Mouse (Mus musculus): ENCODE measurements around the gene Mafb. TPM values are rescaled to one million over a fixed set of nuclear protein-coding genes. Genes with fewer than 3 reads are reported as not detected.

Mafb gene
- total RNA-seq, 1 experiment from 2014 or later: 1.5 TPM

GRCm38 (mm10) chr2:160366111-160366979 is 520 bp downstream of the Mafb start:
- no peak for ATAC-seq (replicated peaks in 1 of 2; ENCODE audit: insufficient read depth in 1 of 2, low FRiP score in 2 of 2, low TSS enrichment in 1 of 2, low read depth in 1 of 2, poor library complexity in 2 of 2, severe bottlenecking in 2 of 2)

DNA sequence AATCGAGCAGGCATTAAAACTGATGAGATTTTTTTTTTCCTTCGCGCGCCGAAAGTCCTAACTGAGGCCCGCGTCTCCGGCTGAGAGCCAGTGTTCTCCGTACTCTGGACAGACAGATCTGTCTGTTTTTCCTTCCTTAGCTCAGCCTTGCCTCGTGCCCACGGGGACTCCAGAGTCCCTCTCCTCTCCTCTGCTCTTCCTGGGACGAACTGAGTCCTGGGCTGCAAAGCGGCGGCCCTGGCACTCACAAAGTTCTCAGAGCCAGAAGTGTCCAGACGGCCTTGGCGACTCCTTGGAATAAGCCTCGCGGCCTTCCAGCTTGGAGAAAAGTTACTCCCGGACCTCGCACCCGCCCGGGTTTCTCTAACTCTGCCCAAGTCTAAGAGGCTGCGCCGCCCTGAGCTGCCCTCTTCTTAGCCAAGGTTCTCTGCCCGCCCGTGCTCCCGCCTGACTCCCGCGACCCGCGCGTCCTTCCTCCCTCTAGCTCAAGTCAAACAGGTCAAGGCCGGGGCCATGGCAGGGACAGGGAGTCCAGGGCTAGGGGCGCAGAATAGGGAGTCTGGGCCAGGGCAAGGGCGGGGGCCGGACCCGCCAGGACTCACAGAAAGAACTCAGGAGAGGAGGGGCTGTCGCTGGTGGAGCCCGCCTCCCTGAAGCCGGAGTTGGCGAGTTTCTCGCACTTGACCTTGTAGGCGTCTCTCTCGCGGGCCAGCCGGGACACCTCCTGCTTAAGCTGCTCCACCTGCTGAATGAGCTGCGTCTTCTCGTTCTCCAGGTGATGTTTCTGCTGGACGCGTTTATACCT is 1.6 kb downstream of the Mafb start:
- ATAC-seq (replicated peaks in 1 of 2; ENCODE audit: insufficient read depth in 1 of 2, low FRiP score in 2 of 2, low TSS enrichment in 1 of 2, low read depth in 1 of 2, poor library complexity in 2 of 2, severe bottlenecking in 2 of 2): no peak

DNA sequence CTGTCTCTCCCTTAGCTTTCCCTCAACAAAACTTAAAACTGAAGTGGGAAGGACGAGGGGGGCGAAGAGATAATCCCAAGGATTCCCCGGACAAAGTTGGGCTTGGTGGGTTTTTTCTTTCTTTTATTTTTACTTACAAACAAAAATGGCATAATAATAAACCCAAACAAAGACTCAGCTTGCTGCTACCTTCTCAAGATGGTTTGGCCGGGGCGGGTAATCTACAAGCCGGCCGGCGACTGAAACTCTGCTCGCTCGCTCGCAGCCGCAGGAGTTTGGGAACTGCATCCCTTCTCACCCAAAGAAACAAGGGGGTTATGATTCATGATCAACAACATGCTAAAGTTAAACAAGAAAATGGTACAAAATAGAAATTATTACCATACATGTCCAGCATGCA is 2.2 kb downstream of the Mafb start:
- no peak for ATAC-seq (replicated peaks in 1 of 2; ENCODE audit: insufficient read depth in 1 of 2, low FRiP score in 2 of 2, low TSS enrichment in 1 of 2, low read depth in 1 of 2, poor library complexity in 2 of 2, severe bottlenecking in 2 of 2)

GRCm38 (mm10) chr2:160364128-160364650 is 2.7 kb downstream of the Mafb start:
- no peak for ATAC-seq (replicated peaks in 1 of 2; ENCODE audit: insufficient read depth in 1 of 2, low FRiP score in 2 of 2, low TSS enrichment in 1 of 2, low read depth in 1 of 2, poor library complexity in 2 of 2, severe bottlenecking in 2 of 2)

DNA sequence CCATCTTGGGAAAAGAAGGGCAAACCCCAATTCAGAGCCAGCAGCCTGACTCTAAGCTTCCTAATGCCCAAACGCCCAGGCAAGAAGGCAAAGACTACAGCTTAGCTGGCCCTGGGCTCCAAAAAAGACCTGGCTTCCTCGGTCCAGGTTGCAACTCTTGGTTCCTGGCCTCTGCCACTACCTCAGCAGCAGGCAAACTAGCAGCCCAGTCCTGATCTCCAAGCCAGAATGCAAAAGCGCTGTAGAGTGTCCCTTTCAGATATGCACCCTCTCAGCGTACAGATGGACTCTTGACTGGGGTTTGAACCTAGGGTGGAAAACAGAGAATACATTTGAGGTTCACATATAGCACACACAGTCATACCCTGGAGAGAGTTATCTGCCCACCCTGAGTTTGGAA is 3.7 kb downstream of the Mafb start:
- no peak for ATAC-seq (replicated peaks in 1 of 2; ENCODE audit: insufficient read depth in 1 of 2, low FRiP score in 2 of 2, low TSS enrichment in 1 of 2, low read depth in 1 of 2, poor library complexity in 2 of 2, severe bottlenecking in 2 of 2)

DNA sequence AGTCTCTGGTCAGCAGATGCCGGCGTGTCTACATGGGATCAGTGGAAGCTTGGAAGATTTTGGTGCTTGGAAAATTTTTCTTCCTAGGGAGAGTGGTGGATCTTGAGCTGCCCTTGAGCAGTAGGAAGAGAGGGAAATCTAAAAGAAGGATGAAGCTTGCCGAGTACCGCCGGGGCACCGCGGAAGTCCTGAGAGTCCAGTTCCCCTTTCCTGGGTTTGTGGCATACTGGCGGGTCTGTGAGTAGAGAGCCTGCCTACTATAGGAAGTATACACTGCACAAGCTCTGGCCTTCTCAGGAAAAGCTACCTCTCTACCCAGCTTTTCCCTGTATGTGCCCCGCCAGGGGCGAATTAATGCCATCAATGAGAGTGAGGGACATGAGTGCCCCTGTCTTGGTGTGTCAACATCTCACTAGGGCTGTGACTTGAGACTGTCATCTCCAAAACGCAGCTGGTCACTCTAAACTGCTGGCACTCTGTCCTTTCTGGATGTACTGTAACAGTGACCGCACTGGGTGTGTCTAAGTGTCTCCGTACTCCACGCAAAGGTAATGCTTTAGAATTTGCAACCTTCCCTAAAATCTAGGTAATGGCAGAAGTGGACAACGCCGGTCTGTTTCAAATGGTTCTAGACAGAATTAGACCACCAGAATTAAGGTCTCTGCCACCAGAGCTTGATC is 5.3 kb downstream of the Mafb start:
- peak; percentile 68 to 74 for ATAC-seq (replicated peaks in 1 of 2; ENCODE audit: insufficient read depth in 1 of 2, low FRiP score in 2 of 2, low TSS enrichment in 1 of 2, low read depth in 1 of 2, poor library complexity in 2 of 2, severe bottlenecking in 2 of 2)

DNA sequence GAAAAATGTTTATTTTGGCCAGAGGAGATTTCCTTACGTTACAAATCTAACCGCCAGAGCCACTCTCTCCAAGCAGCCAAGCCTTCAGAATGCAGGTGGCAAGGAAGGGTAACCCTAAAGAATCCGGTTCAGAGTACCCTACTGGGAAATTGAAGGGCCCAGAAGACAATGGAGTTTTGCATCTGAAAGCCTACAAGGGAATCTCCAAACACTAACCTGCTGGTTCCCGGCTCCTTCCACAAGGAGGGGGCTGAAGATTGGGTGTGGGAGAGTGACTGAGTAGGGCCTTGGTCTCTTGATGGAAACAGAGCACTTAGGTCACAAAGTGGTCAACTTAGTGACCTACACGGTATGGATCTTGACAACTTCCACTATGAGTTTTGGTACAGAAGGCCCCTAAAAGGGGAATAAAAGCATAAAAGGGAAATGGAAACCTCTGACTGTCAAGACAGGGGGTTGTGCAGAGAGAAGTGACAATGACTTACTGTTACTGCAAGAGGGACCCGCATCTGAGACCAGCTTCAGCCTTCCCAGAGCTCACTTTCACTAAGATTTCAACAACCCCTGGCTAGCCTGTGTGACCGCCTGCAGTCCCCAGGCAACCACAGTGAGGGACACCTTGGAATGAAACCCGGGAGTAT is 6.5 kb downstream of the Mafb start:
- peak in 1 of 2 experiments; percentile 4; a peak in 1 of 4 replicates for ATAC-seq (replicated peaks in 1 of 2; ENCODE audit: insufficient read depth in 1 of 2, low FRiP score in 2 of 2, low TSS enrichment in 1 of 2, low read depth in 1 of 2, poor library complexity in 2 of 2, severe bottlenecking in 2 of 2)

DNA sequence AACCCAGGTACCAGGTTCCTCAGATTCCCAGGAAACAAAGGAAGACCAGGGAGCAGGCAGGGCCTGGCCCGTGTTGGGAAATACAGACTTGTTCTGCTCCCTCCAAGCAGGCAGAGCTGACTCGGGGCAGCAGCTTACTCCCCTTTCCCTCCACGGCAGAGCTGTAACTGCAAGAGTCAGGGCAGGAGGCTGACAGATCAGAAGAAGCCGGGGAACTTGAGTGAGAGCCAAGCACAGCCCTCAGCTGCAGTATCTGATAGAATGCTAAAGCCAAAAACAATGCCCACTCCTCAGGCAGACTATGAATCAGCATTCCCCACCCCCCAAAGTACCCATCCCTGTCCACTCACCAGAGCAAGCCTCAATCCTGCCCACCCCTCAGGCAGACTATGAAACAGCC is 8.0 kb downstream of the Mafb start:
- no peak for ATAC-seq (replicated peaks in 1 of 2; ENCODE audit: insufficient read depth in 1 of 2, low FRiP score in 2 of 2, low TSS enrichment in 1 of 2, low read depth in 1 of 2, poor library complexity in 2 of 2, severe bottlenecking in 2 of 2)

DNA sequence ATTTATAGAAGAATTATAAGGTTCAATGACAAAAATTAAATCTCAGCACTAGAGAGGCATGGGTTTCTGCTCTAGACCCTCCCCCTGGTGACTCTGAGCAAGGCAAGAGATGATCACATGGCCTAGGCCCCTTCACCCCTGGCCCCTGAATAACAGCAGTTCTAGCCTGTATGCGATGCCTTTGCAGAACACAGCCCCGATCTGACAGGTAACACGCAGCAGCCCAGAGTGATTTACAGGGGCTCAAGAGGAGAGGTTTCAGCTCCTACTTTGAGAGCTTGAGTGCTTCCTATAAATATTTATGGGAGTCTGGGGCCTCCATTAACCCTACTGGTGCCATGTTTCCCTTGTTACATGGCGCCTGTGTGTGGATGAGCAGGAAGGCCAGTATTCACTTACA is 9.4 kb downstream of the Mafb start:
- ATAC-seq (replicated peaks in 1 of 2; ENCODE audit: insufficient read depth in 1 of 2, low FRiP score in 2 of 2, low TSS enrichment in 1 of 2, low read depth in 1 of 2, poor library complexity in 2 of 2, severe bottlenecking in 2 of 2): no peak

DNA sequence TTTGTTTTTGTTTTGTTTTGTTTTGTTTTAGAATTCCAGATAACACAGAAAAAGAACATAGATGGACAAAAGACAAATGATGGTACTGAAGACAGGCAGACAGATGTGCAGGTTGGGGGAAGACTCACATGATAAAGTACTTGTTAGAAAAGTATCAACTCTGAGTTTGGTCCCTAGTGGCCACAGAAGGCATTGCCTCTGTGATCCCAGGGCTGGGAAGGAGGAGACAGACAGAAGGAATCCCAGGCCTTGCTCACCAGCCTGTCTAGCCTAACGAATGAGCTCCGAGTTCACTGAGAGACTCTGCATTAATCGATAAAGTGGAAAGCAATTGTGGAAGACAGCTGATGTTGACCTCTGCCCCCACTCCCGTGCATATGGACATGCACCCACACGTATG is 10.7 kb downstream of the Mafb start:
- no peak for ATAC-seq (replicated peaks in 1 of 2; ENCODE audit: insufficient read depth in 1 of 2, low FRiP score in 2 of 2, low TSS enrichment in 1 of 2, low read depth in 1 of 2, poor library complexity in 2 of 2, severe bottlenecking in 2 of 2)

- ATAC-seq (replicated peaks in 1 of 2; ENCODE audit: insufficient read depth in 1 of 2, low FRiP score in 2 of 2, low TSS enrichment in 1 of 2, low read depth in 1 of 2, poor library complexity in 2 of 2, severe bottlenecking in 2 of 2): no peak
Observed at GRCm38 (mm10) chr2:160354319-160354718, 12.5 kb downstream of the Mafb start.

DNA sequence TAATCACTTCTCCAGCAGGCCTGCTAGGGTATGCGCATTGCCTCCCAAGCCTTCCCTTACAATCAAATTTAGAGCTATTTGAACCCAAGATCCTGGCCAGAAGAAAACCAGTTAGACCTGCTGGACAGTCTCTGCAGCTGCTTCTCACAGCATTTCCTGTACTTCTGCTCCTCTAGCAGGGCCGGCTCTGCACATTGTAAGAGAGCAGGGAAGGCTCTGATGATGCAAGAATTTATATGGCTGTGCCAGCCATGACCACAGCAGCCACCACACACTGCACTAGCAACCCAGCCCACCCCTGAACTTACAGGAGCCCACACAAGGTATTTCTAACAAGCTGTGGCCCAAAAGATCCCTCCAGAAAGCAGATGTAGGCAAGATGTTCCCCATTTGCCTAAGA is 13.3 kb downstream of the Mafb start:
- ATAC-seq (replicated peaks in 1 of 2; ENCODE audit: insufficient read depth in 1 of 2, low FRiP score in 2 of 2, low TSS enrichment in 1 of 2, low read depth in 1 of 2, poor library complexity in 2 of 2, severe bottlenecking in 2 of 2): peak; percentile 67 to 75

DNA sequence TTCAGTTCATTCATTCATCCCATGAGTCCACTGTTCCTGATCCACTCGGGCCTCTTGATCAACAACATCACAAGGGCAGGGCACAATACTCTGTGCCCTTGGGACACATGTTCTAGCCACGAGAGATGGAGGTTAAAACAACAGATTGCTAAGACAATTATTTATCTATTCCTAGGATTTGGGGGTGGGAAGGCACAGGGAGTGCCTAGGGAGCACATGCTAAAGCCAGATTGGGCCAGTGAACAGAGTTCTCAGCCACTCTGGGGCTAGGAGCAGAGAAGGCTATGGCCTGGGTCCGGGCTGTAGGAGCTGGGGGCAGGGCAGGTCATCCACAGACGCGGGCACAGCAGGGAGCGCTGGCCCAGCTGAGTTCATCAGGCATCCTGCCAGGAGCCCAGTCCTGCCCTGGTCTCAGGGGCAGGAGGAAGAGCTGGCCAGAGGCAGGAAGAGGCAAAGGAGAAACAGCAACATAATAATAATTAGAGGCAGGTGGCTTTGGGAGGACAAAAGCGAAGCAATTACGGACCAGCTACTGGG is 15.8 kb downstream of the Mafb start:
- no peak for ATAC-seq (replicated peaks in 1 of 2; ENCODE audit: insufficient read depth in 1 of 2, low FRiP score in 2 of 2, low TSS enrichment in 1 of 2, low read depth in 1 of 2, poor library complexity in 2 of 2, severe bottlenecking in 2 of 2)

DNA sequence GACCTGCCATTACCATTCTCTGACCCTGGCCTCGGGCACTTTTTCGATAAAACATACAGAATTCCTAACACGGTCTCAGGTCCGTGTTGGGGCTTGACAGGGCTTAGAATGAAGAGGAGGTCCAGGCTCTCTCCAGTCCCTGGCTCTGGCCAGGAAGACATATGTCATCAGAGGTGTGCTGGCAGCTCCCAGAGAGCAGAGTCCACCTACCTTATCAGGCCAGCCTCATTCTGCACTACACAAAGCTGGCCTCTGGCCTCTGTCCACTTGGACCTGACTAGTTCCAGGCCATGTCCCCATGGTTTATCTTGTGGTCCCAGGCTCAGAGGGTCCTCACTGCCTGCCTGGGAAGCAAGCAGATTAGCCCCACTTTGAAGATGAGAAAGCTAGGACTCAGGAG is 17.3 kb downstream of the Mafb start:
- ATAC-seq (replicated peaks in 1 of 2; ENCODE audit: insufficient read depth in 1 of 2, low FRiP score in 2 of 2, low TSS enrichment in 1 of 2, low read depth in 1 of 2, poor library complexity in 2 of 2, severe bottlenecking in 2 of 2): no peak

GRCm38 (mm10) chr2:160348796-160349195 is 18.1 kb downstream of the Mafb start:
- ATAC-seq (replicated peaks in 1 of 2; ENCODE audit: insufficient read depth in 1 of 2, low FRiP score in 2 of 2, low TSS enrichment in 1 of 2, low read depth in 1 of 2, poor library complexity in 2 of 2, severe bottlenecking in 2 of 2): no peak

GRCm38 (mm10) chr2:160348072-160348604 is 18.7 kb downstream of the Mafb start:
- ATAC-seq (replicated peaks in 1 of 2; ENCODE audit: insufficient read depth in 1 of 2, low FRiP score in 2 of 2, low TSS enrichment in 1 of 2, low read depth in 1 of 2, poor library complexity in 2 of 2, severe bottlenecking in 2 of 2): peak in 1 of 2 experiments; percentile 36; a peak in 1 of 4 replicates

- ATAC-seq (replicated peaks in 1 of 2; ENCODE audit: insufficient read depth in 1 of 2, low FRiP score in 2 of 2, low TSS enrichment in 1 of 2, low read depth in 1 of 2, poor library complexity in 2 of 2, severe bottlenecking in 2 of 2): no peak
Observed at GRCm38 (mm10) chr2:160345644-160346043, 21.2 kb downstream of the Mafb start.

Measured in hematopoietic stem cell, adult 5-6 weeks (primary cell).